Mouse (Mus musculus): Measurements from ENCODE around the gene Ttc13.

DNA sequence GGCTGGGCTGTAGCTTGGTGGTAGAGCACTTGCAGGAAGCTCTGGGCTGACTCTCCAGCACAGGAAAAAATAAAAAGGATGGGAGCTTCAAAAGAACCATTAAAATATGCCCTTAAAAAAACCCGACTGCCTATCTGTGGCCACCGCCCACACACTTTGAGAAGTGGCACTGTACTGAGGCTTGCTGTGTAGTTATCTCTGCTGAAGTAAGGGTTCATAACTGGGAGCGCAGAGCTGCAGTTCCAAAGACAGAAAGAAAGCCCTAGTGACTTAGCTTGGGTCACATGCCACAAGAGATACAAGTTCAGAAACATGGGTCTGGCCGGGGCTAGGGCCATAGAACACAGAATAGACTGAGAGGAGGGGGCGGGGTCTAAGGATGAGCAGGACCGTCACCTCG, 63.8 kb downstream of the Ttc13 start:
- no peak for TF ChIP-seq CTCF (IDR thresholded peaks at IDR 0.05; ENCODE audit: extremely low read depth, insufficient read depth, low read length)
- no peak for TF ChIP-seq POLR2A (IDR thresholded peaks at IDR 0.05; ENCODE audit: extremely low read depth, insufficient read depth, low read length)

All from cortical plate, adult 2 months (tissue).